Mouse (Mus musculus): ENCODE results near the gene Cd47. TPM values are rescaled to one million over a fixed set of nuclear protein-coding genes. Genes with fewer than 3 reads are reported as not detected.

The Cd47 gene
- polyA plus RNA-seq, 1 experiment, result 56.8 TPM

- 95% methylated on average over 4 of the region's 4 CpGs for WGBS
- Histone ChIP-seq H3K36me3 (ENCODE audit: control insufficient read depth, insufficient read depth, low read length) (peaks cover 41% of the 10 kb centered on the region), H3K4me1 (ENCODE audit: control insufficient read depth, insufficient read depth, insufficient read length) (no peaks in the 10 kb centered on the region), H3K27ac (ENCODE audit: insufficient read depth, low read length) (no peak overlapping the region), H3K27me3 (ENCODE audit: control insufficient read depth, insufficient read depth, low read length) (no peaks in the 10 kb centered on the region), H3K4me3 (ENCODE audit: extremely low read depth, insufficient read depth, insufficient read length) (no peak overlapping the region)
- TF ChIP-seq CTCF (IDR thresholded peaks at IDR 0.05; ENCODE audit: extremely low read depth, insufficient read depth, insufficient read length, insufficient replicate concordance), result no peak
- TF ChIP-seq POLR2A (IDR thresholded peaks at IDR 0.05; ENCODE audit: low read depth, low read length), result no peak
- no peak for DNase-seq (ENCODE audit: low read depth in 1 of 2, low spot score in 2 of 2)
These were observed 94.3 kb downstream of the Cd47 start for GRCm38 (mm10) chr16:49894624-49895023.

- DNase-seq (ENCODE audit: low read depth in 1 of 2, low spot score in 2 of 2), result no peak
These were observed 95.8 kb downstream of the Cd47 start for GRCm38 (mm10) chr16:49896132-49896531.

GRCm38 (mm10) chr16:49901395-49901794 lies 101.1 kb downstream of the Cd47 start:
- peaks cover 52% of the 10 kb centered on the region for H3K36me3 ChIP-seq (ENCODE audit: control insufficient read depth, insufficient read depth, low read length)
- no peaks in the 10 kb centered on the region; the same call in 1 of the 2 replicates for H3K4me1 ChIP-seq (ENCODE audit: control insufficient read depth, insufficient read depth, insufficient read length)
- TF ChIP-seq CTCF (IDR thresholded peaks at IDR 0.05; ENCODE audit: extremely low read depth, insufficient read depth, insufficient read length, insufficient replicate concordance), result no peak
- TF ChIP-seq POLR2A (IDR thresholded peaks at IDR 0.05; ENCODE audit: low read depth, low read length), result no peak
- no peak for DNase-seq (ENCODE audit: low read depth in 1 of 2, low spot score in 2 of 2)
- no peak overlapping the region for H3K27ac ChIP-seq (ENCODE audit: insufficient read depth, low read length)
- H3K27me3 ChIP-seq (ENCODE audit: control insufficient read depth, insufficient read depth, low read length), result no peaks in the 10 kb centered on the region
- no peak overlapping the region for H3K4me3 ChIP-seq (ENCODE audit: extremely low read depth, insufficient read depth, insufficient read length)

More at GRCm38 (mm10) chr16:49896132-49896531, 95.8 kb downstream of the Cd47 start:
- Histone ChIP-seq H3K4me1 (ENCODE audit: control insufficient read depth, insufficient read depth, insufficient read length) (no peaks in the 10 kb centered on the region), H3K27ac (ENCODE audit: insufficient read depth, low read length) (no peak overlapping the region), H3K4me3 (ENCODE audit: extremely low read depth, insufficient read depth, insufficient read length) (no peak overlapping the region), H3K27me3 (ENCODE audit: control insufficient read depth, insufficient read depth, low read length) (no peaks in the 10 kb centered on the region), H3K36me3 (ENCODE audit: control insufficient read depth, insufficient read depth, low read length) (peaks cover 51% of the 10 kb centered on the region)
- 87% methylated on average over 8 of the region's 8 CpGs for WGBS
- TF ChIP-seq CTCF (IDR thresholded peaks at IDR 0.05; ENCODE audit: extremely low read depth, insufficient read depth, insufficient read length, insufficient replicate concordance) (no peak), POLR2A (IDR thresholded peaks at IDR 0.05; ENCODE audit: low read depth, low read length) (no peak)

DNA sequence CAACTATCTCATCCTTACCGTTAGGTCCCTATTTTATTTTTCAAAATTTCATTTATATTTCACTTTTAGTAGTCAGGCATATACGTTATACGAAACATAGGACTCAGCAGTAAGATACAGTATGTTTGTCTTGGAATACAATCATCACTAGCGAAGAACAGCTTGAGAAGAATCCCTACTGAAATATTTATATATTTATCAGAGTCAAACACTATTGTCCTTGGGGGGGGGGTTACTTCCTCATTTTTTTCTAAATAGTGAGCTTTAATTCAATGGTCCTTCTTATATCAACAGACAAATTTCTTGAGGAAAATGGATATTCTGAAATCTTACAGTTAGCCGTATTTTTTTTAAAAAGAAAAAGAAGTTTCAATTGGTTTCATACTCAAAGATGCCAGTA lies 101.8 kb downstream of the Cd47 start:
- peaks cover 47% of the 10 kb centered on the region for H3K36me3 ChIP-seq (ENCODE audit: control insufficient read depth, insufficient read depth, low read length)

GRCm38 (mm10) chr16:49904248-49904930 lies 104.1 kb downstream of the Cd47 start:
- Histone ChIP-seq H3K36me3 (ENCODE audit: control insufficient read depth, insufficient read depth, low read length) (peaks cover 44% of the 10 kb centered on the region), H3K27me3 (ENCODE audit: control insufficient read depth, insufficient read depth, low read length) (no peaks in the 10 kb centered on the region), H3K27ac (ENCODE audit: insufficient read depth, low read length) (no peak overlapping the region), H3K4me3 (ENCODE audit: extremely low read depth, insufficient read depth, insufficient read length) (no peak overlapping the region), H3K4me1 (ENCODE audit: control insufficient read depth, insufficient read depth, insufficient read length) (no peaks in the 10 kb centered on the region; the same call in 1 of the 2 replicates)
- no peak for DNase-seq (ENCODE audit: low read depth in 1 of 2, low spot score in 2 of 2)
- WGBS, result 83% methylated on average over 10 of the region's 10 CpGs
- TF ChIP-seq CTCF (IDR thresholded peaks at IDR 0.05; ENCODE audit: extremely low read depth, insufficient read depth, insufficient read length, insufficient replicate concordance) (no peak), POLR2A (IDR thresholded peaks at IDR 0.05; ENCODE audit: low read depth, low read length) (no peak)

More for the DNA sequence above, 101.8 kb downstream of the Cd47 start:
- Histone ChIP-seq H3K27me3 (ENCODE audit: control insufficient read depth, insufficient read depth, low read length) (no peaks in the 10 kb centered on the region), H3K27ac (ENCODE audit: insufficient read depth, low read length) (no peak overlapping the region), H3K4me3 (ENCODE audit: extremely low read depth, insufficient read depth, insufficient read length) (no peak overlapping the region), H3K4me1 (ENCODE audit: control insufficient read depth, insufficient read depth, insufficient read length) (no peaks in the 10 kb centered on the region; the same call in 1 of the 2 replicates)
- TF ChIP-seq POLR2A (IDR thresholded peaks at IDR 0.05; ENCODE audit: low read depth, low read length) (no peak), CTCF (IDR thresholded peaks at IDR 0.05; ENCODE audit: extremely low read depth, insufficient read depth, insufficient read length, insufficient replicate concordance) (no peak)
- DNase-seq (ENCODE audit: low read depth in 1 of 2, low spot score in 2 of 2), result no peak
- WGBS, result 96% methylated on average over 5 of the region's 5 CpGs

GRCm38 (mm10) chr16:49905041-49905440 lies 104.7 kb downstream of the Cd47 start:
- DNase-seq (ENCODE audit: low read depth in 1 of 2, low spot score in 2 of 2), result no peak
- no peak for TF ChIP-seq POLR2A (IDR thresholded peaks at IDR 0.05; ENCODE audit: low read depth, low read length)
- TF ChIP-seq CTCF (IDR thresholded peaks at IDR 0.05; ENCODE audit: extremely low read depth, insufficient read depth, insufficient read length, insufficient replicate concordance), result no peak
- Histone ChIP-seq H3K27ac (ENCODE audit: insufficient read depth, low read length) (no peak overlapping the region), H3K4me1 (ENCODE audit: control insufficient read depth, insufficient read depth, insufficient read length) (no peaks in the 10 kb centered on the region; the same call in 1 of the 2 replicates), H3K36me3 (ENCODE audit: control insufficient read depth, insufficient read depth, low read length) (peaks cover 44% of the 10 kb centered on the region), H3K27me3 (ENCODE audit: control insufficient read depth, insufficient read depth, low read length) (no peaks in the 10 kb centered on the region), H3K4me3 (ENCODE audit: extremely low read depth, insufficient read depth, insufficient read length) (no peak overlapping the region)
- WGBS, result 78% methylated on average over 3 of the region's 3 CpGs

GRCm38 (mm10) chr16:49905601-49906001 lies 105.3 kb downstream of the Cd47 start:
- Histone ChIP-seq H3K4me1 (ENCODE audit: control insufficient read depth, insufficient read depth, insufficient read length) (no peaks in the 10 kb centered on the region; the same call in 1 of the 2 replicates), H3K27me3 (ENCODE audit: control insufficient read depth, insufficient read depth, low read length) (no peaks in the 10 kb centered on the region), H3K4me3 (ENCODE audit: extremely low read depth, insufficient read depth, insufficient read length) (no peak overlapping the region), H3K36me3 (ENCODE audit: control insufficient read depth, insufficient read depth, low read length) (peaks cover 43% of the 10 kb centered on the region), H3K27ac (ENCODE audit: insufficient read depth, low read length) (no peak overlapping the region)
- TF ChIP-seq CTCF (IDR thresholded peaks at IDR 0.05; ENCODE audit: extremely low read depth, insufficient read depth, insufficient read length, insufficient replicate concordance) (no peak), POLR2A (IDR thresholded peaks at IDR 0.05; ENCODE audit: low read depth, low read length) (no peak)
- WGBS, result 89% methylated on average over 8 of the region's 8 CpGs
- no peak for DNase-seq (ENCODE audit: low read depth in 1 of 2, low spot score in 2 of 2)
